ENCODE assay signal across 8 mouse cellular contexts in genomic region chr15:36875980-36876778, GRCm38 (mm10).
DNase-seq lines count a peak whose midpoint lies in the region; ATAC-seq and TF ChIP-seq lines count a peak whose summit lies in the region.
"Had no signal": no experiment of that assay in that cellular context is flagged by ENCODE, and none has a peak within 500 bp of the region (broad histone marks: within the 10 kb centered on the region; RNA-seq: fewer than 3 reads in every experiment).

No protein-coding gene starts in this region.

- peaks cover 3% of the 10 kb centered on the region for H3K4me1 ChIP-seq in spleen, adult 2 months (ENCODE audit: control insufficient read depth, insufficient read depth, insufficient read length)
- H3K4me1 ChIP-seq in heart, embryonic 12.5 days (replicated peaks) = peaks cover 63% of the 10 kb centered on the region
- H3K4me1 ChIP-seq in lung, embryonic 14.5 days (ENCODE audit: insufficient read depth) = peaks cover 46% of the 10 kb centered on the region
- peaks cover 9% of the 10 kb centered on the region; the same call in 1 of the 2 replicates for H3K4me1 ChIP-seq in hindbrain, embryonic 11.5 days (replicated peaks; ENCODE audit: control insufficient read depth, insufficient read depth, low read length)
- peaks cover 15% of the 10 kb centered on the region for H3K4me1 ChIP-seq in forebrain, embryonic 15.5 days

- DNase-seq in spleen, adult 2 months (ENCODE audit: low read depth in 1 of 2, low spot score in 2 of 2) = no peak
- no peak for DNase-seq in spleen, postnatal 36 days (ENCODE audit: low spot score in 2 of 2)
- DNase-seq in lung, embryonic 14.5 days = peak; percentile 40
- no peak for DNase-seq in hindbrain, embryonic 11.5 days (ENCODE audit: low spot score)
- DNase-seq in gastrocnemius, adult 8-10 months (ENCODE audit: low spot score in 2 of 2) = no peak

- no peaks in the 10 kb centered on the region for H3K9me3 ChIP-seq in heart, embryonic 12.5 days (replicated peaks)
- H3K9me3 ChIP-seq in lung, embryonic 14.5 days (ENCODE audit: low read depth, low read length) = no peaks in the 10 kb centered on the region
- H3K9me3 ChIP-seq in hindbrain, embryonic 11.5 days (ENCODE audit: control insufficient read depth, low read length) = no peaks in the 10 kb centered on the region
- H3K9me3 ChIP-seq in forebrain, embryonic 15.5 days = no peaks in the 10 kb centered on the region

- no peak overlapping the region for H3K9ac ChIP-seq in heart, embryonic 12.5 days
- H3K9ac ChIP-seq in lung, embryonic 14.5 days = no peak overlapping the region
- H3K9ac ChIP-seq in hindbrain, embryonic 11.5 days (ENCODE audit: low read depth, low read length) = no peak overlapping the region
- no peak overlapping the region for H3K9ac ChIP-seq in forebrain, embryonic 15.5 days (replicated peaks)

- 0 out of 2 replicates have a peak overlapping the region, but pooled peaks have one; percentile 25 for H3K27ac ChIP-seq in spleen, adult 2 months (ENCODE audit: insufficient read depth, low read length)
- peak overlapping the region; percentile 56 for H3K27ac ChIP-seq in heart, embryonic 12.5 days (ENCODE audit: poor library complexity, severe bottlenecking)
- no peak overlapping the region for H3K27ac ChIP-seq in lung, embryonic 14.5 days (ENCODE audit: low read depth)
- no peak overlapping the region for H3K27ac ChIP-seq in hindbrain, embryonic 11.5 days (ENCODE audit: low read depth, low read length)
- no peak overlapping the region for H3K27ac ChIP-seq in forebrain, embryonic 15.5 days (replicated peaks)

- H3K27me3 ChIP-seq in spleen, adult 2 months (ENCODE audit: control insufficient read depth, insufficient read depth, low read length) = no peaks in the 10 kb centered on the region
- H3K27me3 ChIP-seq in heart, embryonic 12.5 days (replicated peaks) = no peaks in the 10 kb centered on the region
- no peaks in the 10 kb centered on the region for H3K27me3 ChIP-seq in lung, embryonic 14.5 days (ENCODE audit: insufficient read depth, low read length)
- H3K27me3 ChIP-seq in hindbrain, embryonic 11.5 days (ENCODE audit: control insufficient read depth, insufficient read depth, low read length) = no peaks in the 10 kb centered on the region
- H3K27me3 ChIP-seq in forebrain, embryonic 15.5 days = no peaks in the 10 kb centered on the region

- no peak overlapping the region for H3K4me3 ChIP-seq in spleen, adult 2 months (ENCODE audit: extremely low read depth, insufficient read depth, insufficient read length)
- no peak overlapping the region for H3K4me3 ChIP-seq in heart, embryonic 12.5 days
- no peak overlapping the region for H3K4me3 ChIP-seq in lung, embryonic 14.5 days (ENCODE audit: low read depth, low read length)
- H3K4me3 ChIP-seq in hindbrain, embryonic 11.5 days (ENCODE audit: low read depth, low read length) = no peak overlapping the region
- no peak overlapping the region for H3K4me3 ChIP-seq in forebrain, embryonic 15.5 days

- no peak for TF ChIP-seq CTCF in spleen, adult 2 months (IDR thresholded peaks at IDR 0.05; ENCODE audit: extremely low read depth, insufficient read depth, insufficient read length, insufficient replicate concordance)
- no peak for TF ChIP-seq CTCF in lung, embryonic 14.5 days (IDR thresholded peaks at IDR 0.05; ENCODE audit: low read depth)

- WGBS in spleen, adult 2 months = 77% methylated on average over 10 of the region's 10 CpGs
- WGBS in heart, embryonic 12.5 days = 55% methylated on average over 10 of the region's 10 CpGs
- 46% methylated on average over 10 of the region's 10 CpGs for WGBS in lung, embryonic 14.5 days
- 84% methylated on average over 10 of the region's 10 CpGs for WGBS in hindbrain, embryonic 11.5 days
- 88% methylated on average over 10 of the region's 10 CpGs for WGBS in forebrain, embryonic 15.5 days

- TF ChIP-seq POLR2A in spleen, adult 2 months (IDR thresholded peaks at IDR 0.05; ENCODE audit: low read depth, low read length) = no peak

- 0 out of 2 replicates have a peak, but pooled peaks have one; percentile 40 for ATAC-seq in heart, embryonic 12.5 days (ENCODE audit: insufficient number of reproducible peaks, low FRiP score)
- ATAC-seq in lung, embryonic 14.5 days (ENCODE audit: insufficient read depth) = no peak
- ATAC-seq in hindbrain, embryonic 11.5 days (ENCODE audit: low FRiP score) = no peak
- ATAC-seq in forebrain, embryonic 15.5 days (replicated peaks) = no peak
- ATAC-seq: midbrain, embryonic 16.5 days had no signal

- H3K4me2 ChIP-seq in heart, embryonic 12.5 days = no peak overlapping the region
- H3K4me2 ChIP-seq in lung, embryonic 14.5 days = no peak overlapping the region
- H3K4me2 ChIP-seq in hindbrain, embryonic 11.5 days (replicated peaks; ENCODE audit: low read depth, low read length) = no peak overlapping the region
- H3K4me2 ChIP-seq in forebrain, embryonic 15.5 days (replicated peaks) = no peak overlapping the region

- no peaks in the 10 kb centered on the region for H3K36me3 ChIP-seq in spleen, adult 2 months (ENCODE audit: control insufficient read depth, insufficient read depth, low read length)
- H3K36me3 ChIP-seq in heart, embryonic 12.5 days = no peaks in the 10 kb centered on the region
- no peaks in the 10 kb centered on the region for H3K36me3 ChIP-seq in lung, embryonic 14.5 days (ENCODE audit: insufficient read depth)
- H3K36me3 ChIP-seq in hindbrain, embryonic 11.5 days (ENCODE audit: control insufficient read depth, insufficient read depth, low read length) = no peaks in the 10 kb centered on the region
- H3K36me3 ChIP-seq in forebrain, embryonic 15.5 days = no peaks in the 10 kb centered on the region

Comparison
In these comparisons a context has a peak if more than half of its experiments do, and no peak if none do; other contexts are left out.
1. H3K27ac ChIP-seq: peak in spleen, adult 2 months (single experiment) and heart, embryonic 12.5 days (single experiment); none in lung, embryonic 14.5 days (single experiment), hindbrain, embryonic 11.5 days (single experiment) and forebrain, embryonic 15.5 days (single experiment).